Mouse (Mus musculus) neural tube, embryonic 12.5 days (tissue): ENCODE measurements around the gene Gsta2. TPM values are rescaled to one million over a fixed set of nuclear protein-coding genes. Genes with fewer than 3 reads are reported as not detected.
"Not testable (repeated sequence)": the region's sequence is repeated elsewhere in the genome, so short reads cannot be mapped to it uniquely, and the experiment has no call there.

Experiments
- ATAC-seq: fragments of 200-750 bp; cut with Nextera tagmentation; 2 replicates; pipeline ENCODE4 v1.8.0; 2017; ENCODE audit warnings: low read depth, mild to moderate bottlenecking, moderate TSS enrichment, moderate library complexity; ENCODE audit not compliant: low FRiP score
- H3K27ac ChIP-seq: fragments of 300-500 bp; sonication (generic); 2 replicates; pipeline ENCODE4 v1.5.1; 2016
- H3K27me3 ChIP-seq: fragments of 300-500 bp; sonication (generic); replicated peaks from 2 replicates; pipeline ENCODE4 v1.6.1; 2016; ENCODE audit warnings: mild to moderate bottlenecking
- H3K36me3 ChIP-seq: fragments of 300-500 bp; sonication (generic); 2 replicates; pipeline ENCODE4 v1.6.1; 2016; ENCODE audit warnings: mild to moderate bottlenecking
- H3K4me1 ChIP-seq: fragments of 300-500 bp; sonication (generic); 2 replicates; pipeline ENCODE4 v1.6.1; 2016
- H3K4me2 ChIP-seq: fragments of 300-500 bp; sonication (generic); replicated peaks from 2 replicates; pipeline ENCODE4 v1.6.1; 2016; ENCODE audit warnings: mild to moderate bottlenecking
- H3K4me3 ChIP-seq: fragments of 300-500 bp; sonication (generic); 2 replicates; pipeline ENCODE4 v1.5.1; 2016
- H3K9ac ChIP-seq: fragments of 300-500 bp; sonication (generic); 2 replicates; pipeline ENCODE4 v1.6.1; 2016; ENCODE audit warnings: mild to moderate bottlenecking
- H3K9me3 ChIP-seq: fragments of 300-500 bp; sonication (generic); 2 replicates; pipeline ENCODE4 v1.6.1; 2016; ENCODE audit warnings: mild to moderate bottlenecking
- WGBS: fragments of 180-500 bp; shearing (Covaris S2); methylation state at CpG from one replicate; pipeline ENCODE4 v1.1.7; 2016; 5-methylcytosine and 5-hydroxymethylcytosine counted together
- polyA plus RNA-seq: library from polyadenylated mRNA; unstranded; fragments of >200 nt; fragmentation: Nextera tagmentation; extraction: Ambion mirVana; gene quantifications from 2 replicates; pipeline ENCODE4 v1.2.1, GENCODE M21; 2016

The Gsta2 gene
- polyA plus RNA-seq, 1 experiment from 2014 or later: not detected

DNA sequence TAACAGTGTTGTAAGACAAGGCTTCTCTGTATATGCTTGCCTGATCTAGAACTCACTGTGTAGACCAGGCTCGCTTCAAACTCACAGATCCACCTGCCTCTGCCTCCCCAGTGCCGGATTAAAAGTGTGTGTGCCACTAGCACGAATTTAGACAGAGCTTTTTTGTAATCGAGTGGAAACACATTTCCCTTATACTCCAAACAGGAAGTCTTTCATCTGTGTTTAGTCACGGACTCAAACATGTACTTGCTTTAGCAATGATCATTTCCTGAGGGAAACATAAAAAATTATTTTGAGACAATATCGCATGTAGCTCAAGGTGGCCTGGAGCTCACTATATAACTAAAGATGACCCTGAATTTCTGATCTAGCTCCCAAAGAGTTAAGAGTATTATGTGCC, 7.8 kb upstream of the Gsta2 start:
- Histone ChIP-seq H3K9ac (no peak overlapping the region), H3K27me3 (no peaks in the 10 kb centered on the region), H3K36me3 (no peaks in the 10 kb centered on the region), H3K4me2 (no peak overlapping the region), H3K4me1 (no peaks in the 10 kb centered on the region), H3K9me3 (no peaks in the 10 kb centered on the region), H3K27ac (no peak overlapping the region), H3K4me3 (no peak overlapping the region)
- WGBS: 78% methylated on average over 6 of the region's 6 CpGs
- no peak for ATAC-seq

DNA sequence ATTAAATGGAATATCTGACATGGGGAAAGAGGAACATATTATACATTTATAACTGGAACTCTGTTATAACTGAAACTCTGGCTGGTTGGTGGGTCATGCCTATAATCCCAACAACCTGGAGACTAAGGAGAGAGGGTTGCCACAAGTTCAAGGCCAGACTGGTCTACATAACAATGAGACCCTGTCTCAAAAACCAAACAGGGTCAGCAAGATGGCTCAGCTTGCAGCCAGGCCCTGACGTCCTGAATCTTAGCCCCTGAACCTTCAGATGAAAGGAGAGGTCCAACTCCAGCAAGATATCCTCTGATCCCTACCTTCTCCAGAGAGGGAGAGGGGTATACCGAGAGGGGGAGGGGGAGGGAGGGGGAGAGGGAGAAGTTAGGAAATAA, 4.9 kb upstream of the Gsta2 start:
- ATAC-seq: no peak
- 38% methylated on average over 2 of the region's 2 CpGs for WGBS

DNA sequence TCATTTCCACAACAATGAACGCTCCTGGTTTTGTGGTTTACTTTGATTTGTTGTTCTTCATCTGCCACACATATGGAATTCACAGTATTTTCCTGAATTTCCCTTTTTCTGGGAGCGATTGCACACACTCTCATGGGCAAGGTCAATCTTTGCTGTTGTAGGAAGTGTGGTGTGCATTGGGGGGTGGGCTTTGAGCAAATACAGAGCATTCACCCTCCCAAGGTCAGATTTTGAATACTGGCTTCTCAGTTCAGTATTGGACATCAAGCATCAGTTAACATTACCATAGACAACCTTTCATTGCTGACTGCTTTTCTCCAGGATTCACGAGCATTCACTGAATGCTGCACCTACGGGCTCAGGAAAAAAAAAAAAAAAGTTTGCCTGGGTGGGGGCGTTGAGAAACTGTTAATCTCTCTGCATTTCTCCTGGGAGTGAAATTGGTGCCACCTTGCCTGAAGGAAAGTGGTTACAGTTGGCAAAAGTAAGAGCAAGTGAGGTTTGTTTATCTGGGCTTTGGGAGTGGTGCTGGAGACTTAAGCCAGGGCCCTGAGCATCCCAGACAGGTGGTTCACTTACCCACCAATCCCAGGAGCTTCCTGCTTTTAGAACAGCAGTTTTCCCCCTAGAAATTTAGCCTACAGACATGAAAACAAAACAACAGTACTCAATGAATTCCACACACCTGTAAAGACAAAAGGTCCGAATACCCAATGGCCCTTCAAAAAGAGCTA, 4.3 kb upstream of the Gsta2 start:
- H3K27me3 ChIP-seq: no peaks in the 10 kb centered on the region
- no peaks in the 10 kb centered on the region for H3K36me3 ChIP-seq
- H3K4me2 ChIP-seq: no peak overlapping the region
- H3K4me3 ChIP-seq: no peak overlapping the region
- no peaks in the 10 kb centered on the region for H3K9me3 ChIP-seq
- H3K27ac ChIP-seq: no peak overlapping the region
- H3K4me1 ChIP-seq: no peaks in the 10 kb centered on the region
- 86% methylated on average over 6 of the region's 6 CpGs for WGBS
- ATAC-seq: no peak
- H3K9ac ChIP-seq: no peak overlapping the region

More for the DNA sequence above, 4.9 kb upstream of the Gsta2 start:
- Histone ChIP-seq H3K27ac (no peak overlapping the region), H3K4me3 (no peak overlapping the region), H3K4me1 (no peaks in the 10 kb centered on the region), H3K9ac (no peak overlapping the region), H3K9me3 (no peaks in the 10 kb centered on the region), H3K36me3 (no peaks in the 10 kb centered on the region), H3K27me3 (no peaks in the 10 kb centered on the region), H3K4me2 (no peak overlapping the region)

DNA sequence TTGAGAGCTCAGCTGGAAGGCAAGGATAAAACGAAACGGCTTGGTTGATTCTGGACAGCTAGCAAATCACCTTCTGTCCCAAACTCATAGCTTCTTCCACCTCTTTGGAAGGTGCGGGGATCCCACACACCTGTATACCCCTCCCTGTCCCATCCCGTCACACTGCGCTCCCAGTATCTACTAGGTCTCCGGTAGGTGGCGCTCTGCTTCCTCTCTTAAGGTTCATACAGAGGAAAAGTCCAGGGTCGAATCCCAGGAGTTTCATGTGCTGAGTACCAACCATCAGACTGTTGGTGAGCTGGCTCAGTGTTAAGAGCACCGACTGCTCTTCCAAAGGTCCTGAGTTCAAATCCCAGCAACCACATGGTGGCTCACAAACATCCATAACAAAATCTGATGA, 2.5 kb upstream of the Gsta2 start:
- Histone ChIP-seq H3K27ac (no peak overlapping the region), H3K4me2 (no peak overlapping the region), H3K9ac (no peak overlapping the region), H3K4me3 (no peak overlapping the region), H3K27me3 (no peaks in the 10 kb centered on the region), H3K9me3 (no peaks in the 10 kb centered on the region), H3K36me3 (no peaks in the 10 kb centered on the region), H3K4me1 (no peaks in the 10 kb centered on the region)
- peak; percentile 65; the same call in 1 of the 2 replicates for ATAC-seq
- WGBS: 17% methylated on average over 9 of the region's 9 CpGs

DNA sequence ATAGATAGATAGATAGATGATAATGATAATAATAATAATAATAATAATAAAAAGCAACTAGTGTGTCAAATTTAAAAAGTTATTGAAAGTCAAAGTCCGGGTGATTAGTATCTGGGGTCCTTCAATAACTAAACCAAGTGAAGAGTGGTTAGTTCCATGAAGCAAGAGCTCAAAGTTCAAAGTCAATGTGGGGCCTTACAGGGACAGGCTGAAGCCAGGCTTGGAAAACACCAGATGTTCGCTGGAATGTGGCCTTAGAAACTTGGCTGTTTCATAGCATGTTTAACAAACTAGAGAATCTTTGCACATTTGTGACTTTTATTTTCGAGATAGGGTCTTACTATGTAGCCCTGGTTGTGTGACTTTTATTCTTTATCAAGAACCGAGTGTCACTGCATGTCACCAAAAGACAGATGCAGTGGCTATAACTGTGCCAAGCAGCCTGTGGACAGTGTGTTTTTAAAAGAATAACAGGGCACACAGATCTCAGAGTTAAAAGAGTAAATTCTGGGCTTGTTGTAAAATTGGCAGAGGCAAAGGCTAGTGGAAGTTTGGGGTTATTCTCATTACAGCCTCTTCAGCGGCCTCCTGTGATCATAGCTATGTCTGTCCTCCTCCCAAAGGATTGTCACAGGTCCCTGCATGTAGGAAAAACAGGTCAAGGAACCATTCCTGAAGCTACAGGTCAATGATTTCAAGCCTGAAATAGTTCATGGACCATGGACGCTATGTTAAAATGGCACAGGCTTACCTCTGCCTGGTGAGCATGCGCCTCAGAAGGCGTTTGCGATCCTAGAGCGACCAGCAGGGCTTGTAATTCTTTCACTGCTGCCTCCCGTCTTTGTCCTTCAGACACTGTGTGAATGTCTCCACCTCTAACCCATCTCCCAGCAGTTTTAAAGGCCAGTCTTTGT, 666 bp downstream of the Gsta2 start:
- Histone ChIP-seq H3K27me3 (no peaks in the 10 kb centered on the region), H3K9ac (no peak overlapping the region), H3K4me2 (no peak overlapping the region), H3K4me1 (no peaks in the 10 kb centered on the region), H3K36me3 (no peaks in the 10 kb centered on the region), H3K9me3 (no peaks in the 10 kb centered on the region), H3K27ac (no peak overlapping the region), H3K4me3 (no peak overlapping the region)
- no peak for ATAC-seq
- 79% methylated on average over 11 of the region's 11 CpGs for WGBS

DNA sequence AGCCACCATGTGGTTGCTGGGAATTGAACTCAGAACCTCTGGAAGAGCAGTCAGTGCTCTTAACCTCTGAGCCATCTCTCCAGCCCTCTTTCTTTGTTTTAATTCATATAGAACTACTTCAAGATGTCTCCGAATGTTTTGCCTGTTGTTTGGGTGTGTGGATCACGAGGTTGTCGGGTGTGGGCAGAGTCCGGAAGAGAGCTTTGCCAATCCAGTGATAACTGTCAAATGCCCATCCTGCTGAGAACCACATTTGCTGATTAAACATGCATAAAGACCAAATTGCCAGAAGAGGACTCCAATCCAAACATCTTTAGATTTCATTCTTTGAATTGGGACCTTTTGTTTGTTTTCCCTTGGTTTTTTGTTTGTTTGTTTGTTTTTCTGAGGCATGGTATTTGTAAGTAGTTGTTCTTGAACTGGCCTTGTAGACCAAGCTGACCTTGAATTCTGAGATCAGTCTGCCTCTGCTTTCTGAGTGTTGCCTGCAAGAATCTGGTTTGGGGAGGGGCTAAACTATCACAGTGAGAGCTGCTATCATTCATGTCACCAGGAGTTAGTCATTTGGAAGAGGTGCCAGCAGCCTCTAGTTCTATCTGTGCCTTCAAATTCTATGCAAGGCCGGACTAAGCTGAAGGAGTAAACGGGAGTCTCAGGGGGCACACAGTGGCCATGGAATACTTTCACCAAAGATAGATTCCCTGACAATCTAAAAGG, 3.9 kb downstream of the Gsta2 start:
- H3K4me2 ChIP-seq: no peak overlapping the region
- H3K4me3 ChIP-seq: no peak overlapping the region
- no peak overlapping the region for H3K9ac ChIP-seq
- no peaks in the 10 kb centered on the region for H3K27me3 ChIP-seq
- WGBS: 88% methylated on average over 6 of the region's 6 CpGs
- ATAC-seq: no peak
- H3K4me1 ChIP-seq: no peaks in the 10 kb centered on the region
- no peaks in the 10 kb centered on the region for H3K36me3 ChIP-seq
- H3K9me3 ChIP-seq: no peaks in the 10 kb centered on the region
- H3K27ac ChIP-seq: no peak overlapping the region

DNA sequence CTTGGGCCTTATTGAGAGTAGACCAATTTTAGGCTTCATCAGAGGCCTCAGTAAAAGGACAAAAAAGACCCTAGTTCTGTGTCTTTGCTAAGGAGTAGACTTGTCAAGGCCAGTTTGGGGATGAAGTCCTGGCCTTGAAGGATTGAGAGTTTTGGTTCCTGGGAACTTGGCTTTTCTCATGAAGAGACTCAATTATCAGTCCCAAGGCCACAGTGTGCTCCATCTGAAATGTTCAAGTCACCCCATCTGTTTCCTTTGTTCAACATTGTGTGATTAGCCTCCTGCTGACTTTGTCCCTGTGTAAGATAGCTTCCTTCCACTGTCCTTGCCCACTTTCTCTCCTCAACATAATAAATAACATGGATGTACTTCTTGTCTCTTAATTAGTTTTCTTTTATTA, 5.6 kb downstream of the Gsta2 start:
- H3K4me1 ChIP-seq, H3K9me3 ChIP-seq, H3K4me3 ChIP-seq, ATAC-seq, H3K4me2 ChIP-seq, H3K27me3 ChIP-seq, H3K27ac ChIP-seq, H3K9ac ChIP-seq, H3K36me3 ChIP-seq: not testable (repeated sequence)

DNA sequence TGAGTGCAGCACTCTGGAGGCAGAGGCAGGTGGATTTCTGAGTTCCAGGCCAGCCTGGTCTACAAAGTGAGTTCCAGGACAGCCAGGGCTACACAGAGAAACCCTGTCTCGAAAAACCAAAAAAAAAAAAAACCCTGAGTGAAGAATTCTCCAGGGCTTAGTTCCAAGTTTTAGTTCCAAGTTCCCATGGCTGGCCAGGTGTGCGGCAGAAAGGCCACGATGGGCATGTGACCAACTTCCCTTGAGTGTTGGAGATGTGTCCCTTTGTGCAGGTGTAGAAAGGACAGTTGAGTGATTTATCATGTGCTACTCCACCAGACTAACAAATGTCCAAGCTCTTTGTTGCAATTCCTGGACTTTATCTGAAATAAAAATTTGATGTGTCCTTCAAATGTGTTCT, 6.4 kb downstream of the Gsta2 start:
- not testable (repeated sequence) for H3K4me2 ChIP-seq, H3K4me3 ChIP-seq, H3K9me3 ChIP-seq, H3K4me1 ChIP-seq, H3K27me3 ChIP-seq, H3K9ac ChIP-seq, H3K27ac ChIP-seq, ATAC-seq, H3K36me3 ChIP-seq
- WGBS: 89% methylated on average over 3 of the region's 3 CpGs

DNA sequence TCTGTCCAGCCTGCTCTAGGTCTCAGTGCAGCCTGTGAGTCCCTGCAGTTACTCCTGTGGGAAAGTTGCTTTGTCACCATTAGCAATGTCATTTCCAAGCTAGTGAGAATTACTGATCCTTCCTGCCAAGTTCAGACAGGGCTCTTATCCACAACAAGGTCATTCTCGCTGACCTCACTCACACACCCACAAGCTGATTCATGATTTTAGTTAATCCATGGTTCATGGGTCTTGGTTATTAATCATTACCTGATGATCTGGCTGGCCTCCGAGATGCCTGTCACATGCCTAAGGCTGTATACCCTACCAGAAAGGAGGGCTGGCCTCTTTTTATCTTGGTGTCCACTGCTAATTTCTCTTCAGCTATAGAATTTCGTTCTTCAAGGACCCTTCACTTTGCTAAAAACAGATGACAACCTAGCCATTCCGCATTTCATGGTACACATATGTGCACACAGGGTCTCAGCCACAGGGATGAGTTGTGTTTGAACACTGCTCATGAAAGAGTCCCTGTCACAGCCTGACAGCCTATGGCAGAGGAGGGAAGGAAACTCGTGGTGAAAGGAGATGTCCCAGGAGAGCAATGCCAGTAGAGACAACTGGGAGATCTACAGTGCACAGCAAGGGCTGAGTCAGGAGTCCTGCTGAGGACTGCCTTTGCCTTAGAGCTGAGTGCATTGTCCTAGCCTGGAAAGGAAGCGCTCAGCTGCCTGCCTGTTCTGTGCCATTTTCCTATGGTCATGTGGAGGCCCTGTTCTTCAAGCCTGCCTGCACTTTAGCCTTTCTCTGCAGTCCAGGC, 7.2 kb downstream of the Gsta2 start:
- H3K27me3 ChIP-seq, H3K4me2 ChIP-seq, ATAC-seq, H3K4me1 ChIP-seq, H3K9ac ChIP-seq, H3K36me3 ChIP-seq, H3K27ac ChIP-seq, H3K9me3 ChIP-seq, H3K4me3 ChIP-seq: not testable (repeated sequence)
- 77% methylated on average over 6 of the region's 6 CpGs for WGBS

DNA sequence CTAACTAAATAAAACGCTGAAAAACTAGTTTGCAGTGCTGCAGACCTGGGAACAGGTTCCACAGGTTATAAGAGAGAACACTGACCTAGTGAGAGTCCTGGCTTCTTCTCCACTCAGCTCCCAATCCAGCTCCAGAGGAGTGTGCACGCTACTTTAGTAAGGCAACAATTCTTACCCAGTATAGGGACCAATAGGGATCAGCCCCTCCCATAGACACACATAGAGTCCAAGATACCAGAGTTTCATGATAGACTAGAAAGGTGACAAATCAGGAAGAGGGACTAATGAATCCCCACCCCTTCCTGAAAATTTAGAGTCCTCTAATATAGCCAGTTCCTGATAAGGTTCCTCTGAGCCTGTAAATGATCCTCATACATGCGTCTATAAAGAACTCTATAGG, 8.6 kb downstream of the Gsta2 start:
- Histone ChIP-seq H3K36me3 (no peaks in the 10 kb centered on the region), H3K9ac (no peak overlapping the region), H3K4me1 (no peaks in the 10 kb centered on the region), H3K27ac (no peak overlapping the region), H3K9me3 (no peaks in the 10 kb centered on the region), H3K4me3 (no peak overlapping the region), H3K4me2 (no peak overlapping the region), H3K27me3 (no peaks in the 10 kb centered on the region)
- no peak for ATAC-seq
- WGBS: 77% methylated on average over 3 of the region's 3 CpGs

DNA sequence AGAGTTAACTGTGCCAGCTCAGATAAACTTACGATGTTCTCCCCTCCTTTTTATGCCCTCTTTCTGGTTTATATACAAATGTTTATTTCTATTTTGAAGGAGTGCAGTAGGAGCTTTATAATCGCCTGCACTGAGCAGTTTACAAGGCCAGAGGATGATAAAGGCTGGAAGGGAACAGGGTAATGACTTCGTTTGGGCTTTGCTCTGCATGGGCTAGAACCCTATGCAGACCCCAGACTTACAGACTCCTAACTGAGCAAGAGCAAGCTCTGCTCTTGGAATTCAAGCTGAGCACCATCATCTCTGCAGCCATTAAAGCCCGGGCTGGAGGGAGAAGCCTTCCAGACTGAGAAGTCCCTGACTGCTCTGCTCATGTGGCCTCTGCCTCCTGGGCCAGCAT, 10.4 kb downstream of the Gsta2 start:
- not testable (repeated sequence) for H3K9me3 ChIP-seq, H3K4me1 ChIP-seq, H3K36me3 ChIP-seq, ATAC-seq, H3K27ac ChIP-seq, H3K27me3 ChIP-seq, H3K9ac ChIP-seq, H3K4me2 ChIP-seq, H3K4me3 ChIP-seq
- WGBS: 67% methylated on average over 4 of the region's 4 CpGs

DNA sequence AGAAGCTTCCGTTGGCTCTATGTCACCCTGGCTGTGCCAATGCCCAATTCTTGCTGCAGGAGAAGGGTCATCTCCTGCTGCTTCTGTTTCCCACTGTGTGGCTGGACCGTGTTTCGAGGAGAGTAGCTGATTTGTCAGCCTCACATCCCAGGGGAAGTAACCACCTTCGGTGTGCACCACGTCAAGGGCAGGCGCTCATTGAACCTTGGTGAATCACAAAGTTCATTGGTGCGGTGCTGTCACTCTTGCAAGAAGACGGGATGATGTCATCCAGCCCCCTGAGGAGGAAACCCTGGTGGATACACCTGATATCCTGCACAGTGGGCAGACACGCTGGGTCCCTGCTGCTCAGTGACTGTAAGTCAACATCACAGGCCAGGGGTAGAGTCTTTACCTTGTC, 12.5 kb downstream of the Gsta2 start:
- 88% methylated on average over 9 of the region's 9 CpGs for WGBS
- not testable (repeated sequence) for H3K9ac ChIP-seq

More for the DNA sequence above, 12.5 kb downstream of the Gsta2 start:
- H3K27ac ChIP-seq, H3K4me2 ChIP-seq, H3K9me3 ChIP-seq, ATAC-seq, H3K4me3 ChIP-seq, H3K36me3 ChIP-seq, H3K27me3 ChIP-seq, H3K4me1 ChIP-seq: not testable (repeated sequence)
